Mouse (Mus musculus): ENCODE measurements at regions not wholly inside any gene's neighbourhood (a gene's known extent, or its start where the extent isn't known, plus 50 kb on each side); places are given as distances from the start of the nearest gene placed in this dataset.
A peak's percentile ranks its signal among the peaks of the same experiment; 100 is the strongest.

DNA sequence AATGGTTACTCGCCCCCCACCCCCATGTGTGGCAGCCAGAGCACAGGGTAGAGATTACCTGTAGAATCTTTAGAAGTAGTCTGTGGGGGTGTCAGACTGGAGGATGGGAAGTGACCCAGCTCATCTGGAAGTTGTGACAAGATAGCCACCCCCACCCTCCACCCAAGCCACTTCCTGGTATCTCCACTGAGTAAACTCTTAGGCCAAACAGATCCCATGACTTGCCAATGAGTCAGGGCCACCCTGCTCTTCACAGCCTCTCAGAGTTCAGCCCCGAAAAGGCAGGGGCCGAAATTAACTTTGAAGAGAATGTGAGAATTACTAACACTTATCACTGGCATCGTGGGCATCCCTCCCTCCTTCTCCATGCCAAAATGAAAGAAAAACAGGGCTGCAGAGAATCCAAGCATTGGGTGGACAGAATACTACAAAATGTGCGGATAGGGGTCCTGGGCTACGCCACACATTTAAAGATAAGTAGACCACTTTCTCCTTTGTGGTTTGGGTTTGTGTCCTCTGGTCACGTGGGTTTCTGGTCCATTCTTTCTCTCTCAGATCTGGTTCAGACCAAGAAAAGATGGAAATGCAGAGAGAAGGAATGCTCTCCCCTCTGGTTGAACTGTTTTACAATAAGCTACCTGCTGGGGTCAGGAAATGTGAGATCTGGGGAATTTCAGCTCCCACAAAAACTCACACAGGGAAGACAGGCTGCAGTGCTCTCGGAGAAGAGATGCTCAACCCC, 250.6 kb downstream of the Sox9 start:
- no peak for DNase-seq

DNA sequence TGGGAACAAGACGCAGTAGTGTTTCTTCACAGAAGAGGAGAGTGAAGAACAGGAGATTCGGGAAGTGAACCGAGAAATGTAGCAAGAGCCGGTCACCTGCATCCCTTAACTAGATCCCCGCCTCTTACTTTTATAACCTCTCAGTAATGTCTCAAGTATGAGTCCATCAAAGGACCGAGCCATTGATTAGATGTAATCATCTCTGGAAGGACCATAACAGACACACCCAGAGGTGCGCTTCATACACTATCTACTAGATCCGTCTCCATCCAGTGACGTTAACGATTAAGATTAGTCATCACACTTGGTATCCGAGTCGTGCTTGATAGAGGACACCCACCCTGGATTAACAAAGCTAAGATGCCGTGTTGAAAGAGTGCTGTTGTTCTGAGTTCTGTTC, 252.9 kb downstream of the Sox9 start:
- DNase-seq, result no peak

DNA sequence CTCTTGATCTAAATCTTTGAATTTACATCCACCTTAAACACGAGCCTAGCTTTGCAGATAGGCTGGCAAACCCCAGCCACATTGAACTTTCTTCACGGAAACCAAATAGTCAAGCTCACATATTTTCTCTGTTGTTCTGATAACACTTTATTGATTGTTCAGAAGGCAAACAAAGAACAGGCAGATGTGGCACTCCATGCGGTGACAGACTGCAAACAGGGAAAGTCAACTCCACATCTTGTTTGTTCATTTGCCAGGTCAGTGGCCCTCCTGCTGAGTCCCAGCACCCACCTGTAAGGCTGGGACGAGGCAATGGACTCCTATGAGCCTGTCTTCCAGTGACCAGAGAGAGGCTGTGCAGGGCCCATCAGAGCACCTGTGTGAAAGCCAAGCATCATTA, 255.7 kb downstream of the Sox9 start:
- no peak for DNase-seq

DNA sequence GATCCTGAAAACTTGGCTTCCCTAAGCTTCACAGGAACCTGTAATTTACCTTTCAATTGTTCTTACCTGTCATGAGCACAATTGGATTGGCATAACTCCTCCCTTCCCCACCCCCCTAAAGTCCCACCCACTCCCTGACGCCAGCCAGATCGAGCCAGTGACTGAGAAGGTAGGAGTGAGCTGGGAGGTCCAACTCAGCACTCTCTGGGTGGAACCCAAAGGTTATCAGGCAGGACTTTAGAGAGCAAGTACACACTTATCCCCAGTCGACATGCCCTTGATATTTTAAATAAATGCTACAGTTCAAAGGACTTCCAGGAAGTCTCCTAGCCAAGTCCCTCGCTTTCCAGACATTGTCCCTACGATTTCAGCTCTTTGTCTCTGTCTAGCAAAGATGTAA, 260.7 kb downstream of the Sox9 start:
- DNase-seq, result no peak

DNA sequence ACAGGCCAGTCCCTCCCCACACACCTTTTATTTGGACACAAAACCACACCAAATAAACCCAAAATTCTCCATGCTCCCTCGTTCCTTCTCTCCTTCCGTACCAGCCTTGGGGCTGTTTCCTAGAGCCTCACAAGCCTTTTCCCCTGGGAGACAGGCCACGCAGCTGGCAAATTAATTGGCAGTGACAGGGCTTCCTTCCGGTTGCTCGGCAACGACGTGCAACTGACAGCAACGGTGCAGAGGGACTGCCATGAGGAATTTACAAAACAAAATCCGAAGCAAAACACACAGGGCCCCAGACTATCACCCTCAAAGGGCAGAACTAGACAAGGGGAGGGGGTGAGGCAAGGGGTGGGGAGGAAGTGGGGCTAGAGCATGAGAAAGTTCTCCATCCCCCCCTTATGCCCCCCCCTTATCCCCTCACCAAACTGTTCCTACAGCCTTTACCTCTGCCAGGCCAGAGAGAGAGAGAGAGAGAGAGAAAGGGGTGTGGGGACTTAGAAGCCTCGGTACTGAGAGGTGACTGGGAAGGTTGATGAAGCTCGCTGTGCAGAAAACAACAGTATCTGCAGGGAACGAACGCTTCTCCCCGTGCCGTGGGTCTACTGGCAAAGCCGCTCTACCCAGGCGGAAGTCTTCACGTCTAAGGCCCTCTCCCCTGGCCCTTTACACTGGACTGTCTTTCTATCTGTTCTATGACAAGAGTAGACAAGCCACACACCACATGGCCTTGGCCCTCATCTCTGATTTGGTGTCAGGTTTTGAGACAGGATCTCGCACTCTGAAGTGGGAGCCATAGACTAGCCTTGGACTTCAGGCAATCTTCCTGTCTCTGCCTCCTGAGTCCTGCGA, 264.4 kb downstream of the Sox9 start:
- peak; percentile 43 for DNase-seq

GRCm38 (mm10) chr11:113048158-113048557, 266.1 kb downstream of the Sox9 start:
- DNase-seq, result peak; percentile 30

DNA sequence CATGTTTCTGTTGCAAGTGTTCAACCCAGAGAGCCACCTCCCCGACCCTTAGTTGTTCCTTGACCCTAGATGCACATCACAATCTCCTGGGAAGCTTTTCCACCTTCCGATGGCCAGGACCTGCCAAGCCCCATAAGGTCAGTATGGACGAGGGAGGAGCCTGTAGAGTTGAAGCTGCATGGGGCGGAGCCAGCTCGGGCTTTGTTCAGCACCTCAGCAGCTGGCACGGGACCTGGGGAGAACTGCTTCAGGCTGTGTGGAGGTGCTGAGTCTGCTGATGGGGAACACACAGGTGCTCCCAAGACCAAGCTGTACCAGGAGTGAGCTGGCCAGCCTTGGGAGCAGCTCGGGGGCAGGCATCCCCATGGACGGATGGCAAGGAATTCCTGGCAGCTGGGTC, 267.6 kb downstream of the Sox9 start:
- DNase-seq, result no peak

DNA sequence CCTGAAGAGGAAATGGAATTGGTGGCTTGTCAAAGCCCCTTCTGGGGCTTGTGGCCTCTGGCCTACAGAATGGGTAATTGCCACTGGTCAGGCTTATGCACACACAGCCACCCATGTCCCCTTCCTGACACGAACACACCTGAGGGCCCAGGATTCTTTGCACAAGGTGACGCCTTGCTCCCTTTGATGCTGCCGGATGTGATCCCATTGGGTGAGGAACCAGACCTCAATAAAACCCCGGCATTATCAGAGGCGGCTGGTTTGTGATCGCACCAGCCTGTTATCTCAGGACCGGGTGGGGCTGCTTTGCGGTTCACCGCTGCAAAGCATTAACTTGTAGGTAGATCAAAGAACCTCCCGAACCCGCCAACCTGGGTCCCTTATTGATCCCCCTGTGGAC, 270.5 kb downstream of the Sox9 start:
- DNase-seq, result no peak

DNA sequence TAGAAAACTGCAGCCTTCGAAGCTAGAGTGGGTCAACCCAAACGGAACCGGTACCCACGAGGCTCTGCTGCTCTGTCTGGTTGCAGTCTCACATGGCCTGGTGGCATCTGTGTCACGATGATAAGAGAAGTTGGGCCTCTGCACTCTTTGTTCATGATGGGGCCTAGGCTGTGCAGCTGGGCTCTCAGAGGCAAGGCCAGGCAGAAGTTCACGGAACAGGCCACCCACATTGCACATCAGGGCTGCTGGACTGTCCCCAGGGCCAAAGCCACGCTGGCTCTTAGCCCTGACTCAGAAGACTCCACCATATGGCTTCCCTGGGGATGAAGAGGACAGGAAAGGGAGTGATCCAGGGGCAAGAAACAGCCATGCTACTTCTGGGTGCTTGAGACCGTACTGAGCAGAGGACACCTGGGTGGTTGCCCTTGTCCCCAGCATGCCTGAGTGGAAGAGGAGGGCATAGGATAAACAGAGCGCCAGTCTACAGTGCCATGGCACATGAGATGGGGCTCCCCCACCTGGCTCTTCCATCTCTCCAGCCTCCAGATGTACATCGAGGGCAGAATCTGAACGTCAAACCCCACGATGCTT, 274.1 kb downstream of the Sox9 start:
- no peak for DNase-seq

DNA sequence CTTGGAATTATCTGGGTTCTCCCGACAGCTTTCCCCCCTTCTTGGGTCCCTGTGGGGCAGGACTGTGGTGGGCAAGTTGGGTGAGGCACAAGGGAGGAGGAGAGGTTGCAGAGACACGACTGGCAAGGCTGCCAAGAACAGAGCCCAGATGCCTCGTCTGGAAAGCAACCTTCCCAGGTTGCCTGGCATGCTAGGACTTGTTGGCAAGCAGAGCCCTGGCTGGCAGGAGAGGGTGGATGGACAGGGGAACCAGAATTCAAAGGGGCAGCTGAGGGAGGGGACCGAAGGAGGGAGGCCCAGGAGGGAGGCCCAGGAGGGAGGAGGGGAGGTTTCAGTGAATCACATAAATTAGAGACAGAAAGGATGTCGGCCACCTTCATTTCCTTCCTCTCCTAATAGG, 274.8 kb downstream of the Sox9 start:
- no peak for DNase-seq

GRCm38 (mm10) chr11:113070365-113070764, 288.3 kb downstream of the Sox9 start:
- no peak for DNase-seq

- no peak for DNase-seq
Measured at GRCm38 (mm10) chr11:113071942-113072341, 289.9 kb downstream of the Sox9 start.

GRCm38 (mm10) chr11:113074328-113074727, 292.3 kb downstream of the Sox9 start:
- peak; percentile 24 for DNase-seq

- DNase-seq, result peak; percentile 56
Measured at GRCm38 (mm10) chr11:113076371-113076770, 294.3 kb downstream of the Sox9 start.

GRCm38 (mm10) chr11:113080311-113080710, 298.3 kb downstream of the Sox9 start:
- no peak for DNase-seq

- no peak for DNase-seq
Measured at GRCm38 (mm10) chr11:113084442-113084841, 302.4 kb downstream of the Sox9 start.

DNA sequence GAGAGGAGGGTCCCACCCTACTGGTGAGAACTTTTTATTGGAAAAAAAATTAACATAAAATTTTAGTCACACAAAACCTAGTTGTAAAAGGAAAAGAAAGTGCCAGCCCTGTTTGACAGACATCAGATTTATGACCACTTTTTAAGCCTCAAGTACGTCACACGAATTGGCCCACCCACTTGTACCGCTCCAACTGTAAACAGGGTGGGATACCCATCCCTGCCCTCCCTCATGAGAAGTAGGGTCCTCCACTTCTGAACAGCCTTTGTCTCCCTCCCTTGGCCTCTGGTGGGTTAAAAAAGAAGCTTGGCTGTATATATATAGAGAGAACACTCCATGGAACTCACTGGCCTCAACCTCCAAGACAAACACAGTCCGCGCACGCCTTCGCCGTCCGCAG, 303.5 kb downstream of the Sox9 start:
- DNase-seq, result no peak

DNA sequence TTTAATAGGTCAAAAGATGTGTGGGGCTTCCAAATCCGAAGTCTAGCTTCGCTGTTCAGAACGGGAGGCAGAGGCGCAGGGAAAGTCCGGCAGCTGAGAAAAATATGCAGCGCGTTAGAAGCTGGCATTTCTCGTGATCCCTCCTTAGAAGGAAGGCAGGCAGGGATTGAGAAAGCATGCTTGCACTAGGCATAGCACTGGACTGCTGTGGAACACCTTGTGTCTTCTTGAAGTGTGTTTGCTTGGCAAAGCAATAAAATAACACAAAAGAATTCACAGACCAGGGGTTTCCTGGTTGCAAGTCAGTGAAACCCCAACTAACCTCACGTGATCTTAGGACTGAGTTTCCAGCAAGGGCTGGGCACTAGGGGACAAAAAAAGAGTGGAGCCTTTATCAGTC, 305.1 kb downstream of the Sox9 start:
- peak; percentile 8 for DNase-seq

- no peak for DNase-seq
Measured at GRCm38 (mm10) chr11:113089637-113090351, 307.8 kb downstream of the Sox9 start.

DNA sequence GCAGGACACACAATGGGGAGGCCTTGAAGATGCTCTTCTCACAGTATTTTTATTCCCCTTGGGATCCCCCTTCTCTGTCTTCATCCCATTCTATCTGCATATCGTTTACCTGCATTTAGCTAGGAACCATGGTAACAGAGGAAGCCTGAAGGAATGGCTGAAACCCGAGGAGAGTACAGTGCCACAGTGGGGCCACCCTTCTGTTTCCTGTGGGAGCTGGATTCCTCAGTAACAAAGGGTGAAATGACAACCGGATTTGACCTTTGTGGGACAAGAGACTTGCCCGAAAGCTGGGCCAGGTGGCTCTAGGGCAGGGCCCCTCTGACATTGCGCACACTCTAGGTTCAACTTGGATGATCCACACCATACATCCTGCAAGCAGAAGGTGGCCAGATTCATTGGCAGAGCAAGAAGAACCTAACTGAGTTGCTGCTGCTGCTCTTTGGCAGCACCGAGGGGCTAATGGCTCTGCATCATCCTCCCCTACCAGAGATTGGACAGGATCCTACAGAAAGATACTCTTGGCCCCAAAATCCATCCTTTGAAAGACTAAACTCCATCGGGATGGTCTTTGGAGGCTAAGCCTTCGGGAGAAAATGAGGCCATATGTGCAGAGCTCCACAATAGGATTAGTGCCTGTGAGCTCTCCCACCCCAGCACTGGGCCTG, 310.0 kb downstream of the Sox9 start:
- DNase-seq, result no peak

GRCm38 (mm10) chr11:113093895-113094445, 311.9 kb downstream of the Sox9 start:
- no peak for DNase-seq

DNA sequence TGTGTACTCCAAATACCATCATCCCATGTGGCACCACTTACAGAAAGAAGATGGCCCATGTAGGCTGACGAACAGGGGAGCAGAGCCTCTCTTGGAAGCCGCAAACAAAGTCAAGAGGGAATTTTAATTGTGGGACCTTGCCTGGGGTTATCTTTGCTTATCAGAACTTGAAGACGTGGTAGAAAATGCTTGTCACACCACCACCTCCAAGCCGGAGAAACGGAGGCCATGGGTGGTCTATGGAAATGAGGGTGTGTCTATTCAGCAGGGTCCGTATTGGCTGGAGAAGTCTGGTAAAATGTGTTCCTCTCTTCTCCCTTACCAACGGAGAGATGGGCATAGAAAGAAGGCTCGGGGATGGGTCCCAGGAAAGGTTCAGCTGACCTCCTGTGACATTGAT, 313.6 kb downstream of the Sox9 start:
- no peak for DNase-seq
